Mouse (Mus musculus): ENCODE data around the gene Atxn10. TPM values are rescaled to one million over a fixed set of nuclear protein-coding genes. Genes with fewer than 3 reads are reported as not detected.
A peak's percentile ranks its signal among the peaks of the same experiment; 100 is the strongest.

Gene Atxn10
- total RNA-seq, 4 experiments from 2014 or later, result 131 to 142 (median 137) TPM

DNA sequence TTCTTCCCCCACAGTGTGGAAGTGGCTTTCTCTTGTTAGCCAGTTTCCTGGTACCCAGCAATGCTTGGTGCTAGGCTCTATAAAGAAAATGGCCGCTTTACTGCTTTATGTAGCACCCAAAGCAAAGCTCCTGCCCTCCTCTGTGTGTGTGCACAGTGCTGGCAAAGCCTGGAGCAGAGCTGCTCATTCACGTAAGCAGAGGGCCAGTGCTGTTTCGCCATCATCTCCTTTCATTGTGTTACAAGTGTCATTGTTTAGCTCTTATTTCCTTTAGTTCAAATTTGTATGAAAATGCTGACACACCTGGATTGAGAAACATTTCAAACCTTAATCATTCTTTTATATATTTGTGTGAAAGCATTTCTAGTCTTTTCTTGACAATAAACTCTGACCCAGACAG is 69.5 kb downstream of the Atxn10 start:
- no peak for DNase-seq

DNA sequence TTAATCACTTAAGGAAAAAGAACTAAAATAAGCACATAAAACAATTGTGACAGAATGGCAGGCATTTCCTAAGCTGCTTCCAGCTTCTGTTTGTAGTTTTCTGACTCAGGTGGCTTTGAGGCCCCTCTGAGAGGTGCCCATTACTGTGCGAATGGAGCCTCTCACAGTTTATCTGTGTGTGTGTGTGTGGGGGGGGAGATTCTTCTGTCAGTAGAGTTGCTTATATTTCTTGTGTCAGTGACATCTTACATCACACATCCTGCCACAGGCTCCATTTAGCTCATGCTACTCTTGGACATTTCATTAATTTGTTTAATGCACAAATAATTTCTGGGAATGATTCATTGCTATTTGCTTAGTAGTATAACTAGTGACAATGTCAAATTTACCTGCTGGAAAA is 70.8 kb downstream of the Atxn10 start:
- DNase-seq, result no peak

DNA sequence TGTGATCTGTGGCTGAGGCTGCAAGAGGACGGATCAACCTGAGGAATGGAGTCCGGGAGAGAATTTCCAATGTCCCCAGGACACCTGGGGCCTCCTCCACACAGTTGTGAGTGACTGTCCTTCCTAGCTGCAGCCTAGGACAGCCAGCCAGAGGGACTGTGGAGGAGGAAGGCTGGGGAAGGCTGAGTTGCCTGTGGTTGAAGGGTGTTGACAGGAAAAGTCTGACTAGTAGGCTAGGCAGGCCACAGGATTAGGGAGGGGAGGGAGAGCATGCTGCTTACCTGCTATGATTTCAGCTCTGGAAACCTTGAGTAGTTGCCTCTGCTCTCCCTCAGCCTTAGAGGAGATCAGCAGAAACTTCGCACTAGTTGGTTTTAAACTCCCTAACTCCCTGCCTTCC is 71.3 kb downstream of the Atxn10 start:
- DNase-seq, result no peak

DNA sequence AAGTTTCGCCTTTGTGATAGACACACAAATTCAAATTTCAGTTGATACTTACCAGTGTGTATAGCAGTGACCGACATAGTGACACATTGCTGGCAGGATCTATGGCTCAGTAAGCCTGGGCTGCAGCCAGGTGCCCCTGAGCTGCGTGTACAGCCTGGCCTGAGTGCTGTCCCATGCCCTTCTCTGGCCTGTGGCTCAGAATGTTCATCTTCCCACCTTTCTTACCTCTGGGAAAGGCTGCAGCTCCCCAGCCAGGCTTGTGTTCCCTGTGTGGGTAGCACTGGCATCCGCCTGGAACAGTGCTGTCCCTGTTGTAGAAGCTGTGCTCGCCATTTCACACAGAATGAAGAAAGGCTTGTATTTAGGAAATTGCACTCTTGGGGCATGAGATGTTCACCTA is 72.7 kb downstream of the Atxn10 start:
- no peak for DNase-seq

DNA sequence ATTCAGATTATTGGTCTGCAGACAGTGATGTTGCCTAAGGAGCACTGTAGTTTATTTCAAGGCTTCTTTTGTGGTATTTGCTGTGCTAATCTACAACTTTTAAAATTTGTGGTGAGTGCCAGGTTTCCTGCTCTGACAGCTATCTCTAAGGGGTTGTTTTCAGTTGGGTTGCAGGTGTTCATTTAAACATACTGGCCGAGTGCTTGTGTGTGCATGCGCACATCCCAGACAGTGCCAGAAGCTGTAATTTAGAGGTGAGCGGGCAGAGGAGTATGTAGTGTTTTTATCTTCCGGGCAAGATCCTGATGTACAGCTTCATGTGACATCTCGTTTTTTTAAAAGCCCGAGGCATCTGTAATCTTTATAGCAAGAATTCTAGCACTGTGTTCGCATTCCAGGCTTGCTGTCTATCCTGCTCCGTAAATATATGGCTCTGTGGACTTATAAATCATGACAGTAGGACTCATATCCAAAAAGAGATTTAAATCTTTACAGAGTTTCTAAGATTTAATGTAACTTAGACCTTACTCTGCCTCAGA is 73.3 kb downstream of the Atxn10 start:
- DNase-seq, result no peak

DNA sequence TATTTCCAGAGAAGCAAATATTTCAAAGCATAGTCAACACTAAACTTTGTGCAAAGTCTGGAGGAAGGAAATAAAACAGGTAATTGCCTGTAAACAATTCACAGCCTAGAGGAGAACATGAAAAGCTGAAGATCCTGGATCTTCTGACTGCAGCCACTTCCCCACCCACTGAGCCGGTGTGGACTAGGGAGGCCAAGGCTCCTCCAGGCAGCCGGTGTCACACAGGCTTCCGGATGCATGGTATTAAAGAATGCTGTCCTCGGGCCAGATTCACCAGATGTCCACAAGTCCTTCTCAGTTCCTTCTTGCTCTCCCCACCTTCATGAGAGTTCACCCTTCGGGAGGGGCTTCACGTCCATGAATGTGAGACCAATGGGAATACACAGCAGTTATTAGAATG is 73.8 kb downstream of the Atxn10 start:
- DNase-seq, result no peak

DNA sequence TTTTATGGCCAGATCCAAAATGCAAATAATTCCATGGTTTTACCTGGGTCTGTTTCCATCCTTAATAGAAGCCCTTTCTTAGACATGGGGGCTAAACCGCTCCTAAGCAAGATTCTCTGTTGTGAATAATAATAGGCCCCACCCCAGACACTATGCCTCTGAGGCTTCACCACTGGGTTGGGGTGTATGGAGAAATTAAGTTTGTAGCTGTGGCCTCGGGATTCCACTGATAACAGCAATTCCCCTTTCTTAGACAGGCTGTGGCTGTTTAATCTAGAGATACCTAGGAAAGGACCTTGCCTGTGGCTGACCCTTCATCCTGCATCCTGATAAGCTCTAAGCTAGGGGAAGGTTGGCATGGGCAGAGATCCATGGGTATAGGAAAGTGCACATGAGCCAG is 78.6 kb downstream of the Atxn10 start:
- no peak for DNase-seq

DNA sequence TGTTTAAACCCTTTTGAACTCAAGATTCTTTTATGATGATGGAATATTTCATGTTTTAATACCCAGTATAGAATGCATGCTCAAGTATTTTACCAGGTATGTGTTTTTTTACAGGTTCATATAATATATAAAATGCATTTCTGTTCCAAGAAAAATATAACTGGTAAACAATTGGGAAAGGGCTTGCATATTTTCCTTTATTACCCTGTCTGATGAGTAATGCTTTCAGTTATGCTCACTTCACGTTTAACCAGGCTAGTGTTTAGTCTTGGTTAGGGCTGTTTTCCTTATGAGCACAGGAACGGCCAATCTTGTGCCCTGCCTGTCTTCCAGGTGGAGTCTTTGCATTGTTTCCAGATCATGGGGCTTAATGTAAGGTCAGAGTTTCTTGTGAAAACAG is 84.6 kb downstream of the Atxn10 start:
- no peak for DNase-seq

DNA sequence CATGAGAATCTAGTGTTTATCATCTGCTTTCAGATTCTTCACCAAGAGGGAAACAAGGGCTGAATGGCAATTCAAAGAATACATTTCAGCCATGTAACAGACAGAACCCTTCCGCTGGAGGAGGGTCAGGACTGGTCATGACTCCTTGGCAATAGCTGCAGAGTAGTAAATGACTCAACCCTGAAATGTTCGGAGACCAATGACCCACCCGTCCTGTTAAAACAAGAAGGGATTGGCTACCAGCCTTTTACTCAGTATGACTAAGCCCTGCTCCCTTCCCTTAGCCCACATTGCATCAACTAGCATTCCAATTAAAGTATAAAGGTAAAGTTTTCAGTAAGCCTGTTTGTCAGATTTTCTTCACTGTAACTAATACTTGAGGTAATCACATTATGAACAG is 88.2 kb downstream of the Atxn10 start:
- peak; percentile 47 for DNase-seq

DNA sequence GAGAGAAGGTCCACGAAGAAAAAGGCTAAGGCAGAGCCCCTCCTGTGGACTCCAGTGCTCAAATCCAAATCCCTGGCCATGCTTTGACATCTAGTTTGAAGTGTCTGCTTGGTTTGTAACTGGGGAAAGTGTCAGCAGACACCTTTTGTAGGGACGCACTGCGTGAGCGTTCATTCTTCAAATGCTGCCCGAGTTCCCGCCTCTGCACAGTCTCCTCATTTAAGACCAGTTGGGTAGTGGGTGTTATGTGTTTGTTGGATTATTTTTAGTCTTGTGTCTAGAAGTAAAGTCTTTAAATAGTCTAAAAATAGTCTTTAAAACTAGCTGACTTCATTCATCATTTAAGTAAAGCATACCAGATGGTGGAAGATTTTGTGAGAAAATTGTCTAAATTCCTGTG is 92.1 kb downstream of the Atxn10 start:
- no peak for DNase-seq

DNA sequence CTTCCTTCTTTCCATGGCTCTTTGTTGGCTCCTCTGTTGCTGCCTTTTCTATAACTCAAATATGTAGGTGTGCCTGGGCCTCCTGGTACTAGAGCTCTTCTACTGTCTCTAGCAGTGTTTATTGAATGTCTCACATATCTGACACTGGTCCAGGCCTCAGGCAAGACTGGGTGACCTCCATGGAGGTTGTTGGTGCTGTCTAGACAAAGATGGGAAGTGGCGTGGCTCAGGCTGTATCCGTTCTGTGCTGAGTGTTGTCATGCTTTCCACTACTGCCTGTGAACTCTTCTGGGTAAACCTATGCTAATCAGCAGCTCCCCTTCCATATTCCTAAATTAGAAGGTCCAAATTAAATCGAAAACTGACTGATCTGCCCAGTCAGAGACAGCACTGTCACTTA is 106.5 kb downstream of the Atxn10 start:
- no peak for DNase-seq

DNA sequence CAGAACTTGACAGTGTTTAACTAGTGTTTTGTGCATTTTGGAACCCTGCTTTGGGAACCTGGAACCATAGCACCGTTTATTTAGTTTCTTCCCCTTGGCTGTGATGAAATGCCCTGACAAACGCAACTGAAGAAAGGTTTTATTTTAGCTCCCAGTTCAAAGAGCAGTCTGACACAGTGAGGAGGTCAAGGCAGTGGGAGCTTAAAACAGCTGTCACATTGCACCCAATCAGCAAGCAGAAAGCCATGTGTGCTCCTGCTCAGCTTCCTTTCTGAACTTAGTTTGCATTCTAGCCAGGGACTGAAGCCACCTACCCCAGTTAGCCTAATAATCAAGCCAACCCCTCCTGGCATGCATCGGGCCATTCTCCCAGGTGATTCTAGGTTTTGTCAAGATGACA is 110.6 kb downstream of the Atxn10 start:
- no peak for DNase-seq

DNA sequence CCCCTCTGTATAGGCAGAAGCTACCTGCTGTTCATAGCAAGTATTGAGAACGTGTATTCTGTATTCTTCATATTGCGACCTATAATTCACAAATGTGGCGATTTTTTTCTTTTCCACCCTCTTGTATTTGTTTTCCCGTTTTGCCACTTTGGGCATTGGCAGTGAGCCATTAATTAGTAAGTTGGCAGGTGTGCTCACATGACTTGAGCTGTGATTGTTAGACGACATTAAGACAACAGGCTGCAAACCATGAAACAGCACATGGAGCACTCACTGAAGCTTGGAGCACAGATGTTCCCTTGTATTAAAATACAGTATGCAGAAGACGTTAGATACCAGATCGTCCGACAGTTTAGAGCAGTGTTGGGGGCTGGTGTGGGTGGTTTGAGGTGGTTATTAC is 120.8 kb downstream of the Atxn10 start:
- DNase-seq, result no peak

DNA sequence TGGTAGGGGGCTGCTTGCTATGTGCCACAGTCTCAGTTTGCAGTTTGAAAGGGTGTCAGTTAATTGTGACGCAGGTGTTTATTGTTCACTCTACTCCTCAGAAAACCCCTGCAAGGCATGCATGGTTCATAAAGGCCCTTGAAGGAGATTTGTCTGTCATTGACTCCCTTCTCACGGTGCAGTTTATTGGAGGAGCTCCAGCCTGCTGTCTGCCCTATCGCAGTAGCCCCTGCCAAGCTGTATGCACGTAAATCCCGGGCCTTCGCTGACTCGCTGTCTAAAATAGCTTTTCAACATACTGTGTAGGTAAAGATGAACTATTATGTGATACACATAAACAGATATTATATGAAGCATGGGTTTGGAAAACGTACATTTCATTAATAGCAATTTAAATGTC is 121.8 kb downstream of the Atxn10 start:
- DNase-seq, result no peak

DNA sequence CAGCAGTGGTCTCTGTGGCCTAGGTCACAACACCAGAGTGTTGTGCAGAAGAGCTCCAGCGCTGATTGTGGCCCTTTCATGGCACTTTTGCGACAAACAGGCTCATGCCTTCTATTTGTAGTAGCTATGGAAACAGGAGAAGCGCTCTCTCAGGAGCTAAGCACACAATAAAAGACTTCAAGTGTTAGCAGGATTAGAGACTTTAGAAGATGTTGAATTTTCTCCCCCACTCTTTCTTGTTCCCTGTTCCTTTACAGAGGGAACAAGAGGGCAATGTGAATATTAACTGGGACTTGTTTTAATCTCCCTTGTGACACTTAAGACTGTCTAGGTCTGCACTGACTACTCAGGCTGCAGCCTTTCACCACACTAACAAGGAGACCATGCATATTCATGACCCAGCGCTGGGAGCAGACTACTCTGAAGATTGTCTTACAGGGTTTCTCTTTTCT is 122.6 kb downstream of the Atxn10 start:
- no peak for DNase-seq

DNA sequence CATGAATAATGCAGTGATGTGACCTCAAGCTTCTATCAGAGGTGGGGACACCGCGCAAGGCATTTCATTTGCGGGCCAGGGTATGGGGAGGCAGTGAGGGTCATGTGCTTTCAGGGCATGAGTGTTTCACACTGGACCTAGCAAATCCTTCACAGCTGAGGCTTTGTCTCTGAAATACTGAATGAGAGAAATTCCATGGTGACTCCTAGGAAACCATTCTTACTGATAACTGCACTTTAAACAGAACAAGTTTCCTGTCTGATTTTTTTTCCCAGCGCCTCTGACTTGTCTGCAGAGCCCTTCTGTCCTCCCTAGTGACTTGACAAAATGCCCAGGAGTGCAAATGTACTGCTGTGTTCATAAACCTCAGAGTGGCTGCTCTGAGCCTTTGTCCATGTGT is 125.5 kb downstream of the Atxn10 start:
- no peak for DNase-seq

DNA sequence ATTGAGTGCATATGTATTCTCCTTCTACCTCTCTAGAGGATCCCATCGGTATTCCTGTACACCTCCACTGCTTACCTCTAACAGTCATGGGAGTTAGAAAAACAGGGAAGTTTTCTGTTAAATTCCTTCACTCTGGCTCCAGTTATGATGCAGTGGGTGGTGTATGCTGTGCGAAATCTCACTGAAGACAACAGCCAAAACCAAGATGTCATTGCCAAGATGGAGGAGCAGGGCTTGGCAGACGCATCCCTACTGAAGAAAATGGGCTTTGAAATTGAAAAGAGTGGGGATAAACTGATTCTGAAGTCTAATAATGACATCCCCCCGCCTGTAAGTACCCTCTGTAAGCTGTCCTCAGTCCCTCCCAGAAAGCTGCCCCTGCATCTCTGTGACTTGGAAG is 126.1 kb downstream of the Atxn10 start:
- no peak for DNase-seq

DNA sequence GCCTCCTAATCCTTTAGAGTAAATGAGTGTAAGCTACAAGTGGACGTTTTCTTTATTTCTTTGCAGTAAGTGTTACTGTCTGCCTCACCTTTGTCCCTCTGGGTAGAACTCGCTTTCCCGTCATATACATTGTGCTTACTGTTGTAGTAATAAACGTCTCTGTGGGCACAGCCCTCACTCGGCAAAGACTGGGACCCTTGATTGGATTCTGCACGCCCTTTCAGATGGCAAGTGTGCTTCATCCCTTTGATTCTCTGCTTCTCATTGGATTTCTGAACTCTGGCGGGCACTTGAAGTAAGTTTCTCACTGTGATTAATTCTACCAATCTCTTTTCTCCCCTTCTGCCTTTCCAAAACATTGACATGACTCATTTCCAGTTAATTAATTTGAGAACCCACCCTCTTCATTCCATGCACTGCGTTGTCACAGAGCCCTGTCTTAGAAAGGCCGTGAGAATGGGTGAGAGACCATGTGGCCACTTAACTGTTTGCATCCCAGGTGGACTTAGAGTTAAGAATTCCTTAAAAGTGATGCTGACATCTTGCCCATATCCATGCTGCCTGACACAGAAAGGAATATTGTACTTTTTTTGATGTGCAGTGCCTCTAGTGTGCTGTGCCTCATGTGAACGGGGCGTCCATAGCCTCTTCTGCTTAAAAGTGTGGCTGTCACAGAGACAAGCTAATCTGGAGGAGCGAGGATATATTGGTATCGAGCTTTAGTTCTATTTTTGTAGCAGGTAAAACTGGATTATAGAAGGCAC is 127.2 kb downstream of the Atxn10 start:
- DNase-seq, result no peak

DNA sequence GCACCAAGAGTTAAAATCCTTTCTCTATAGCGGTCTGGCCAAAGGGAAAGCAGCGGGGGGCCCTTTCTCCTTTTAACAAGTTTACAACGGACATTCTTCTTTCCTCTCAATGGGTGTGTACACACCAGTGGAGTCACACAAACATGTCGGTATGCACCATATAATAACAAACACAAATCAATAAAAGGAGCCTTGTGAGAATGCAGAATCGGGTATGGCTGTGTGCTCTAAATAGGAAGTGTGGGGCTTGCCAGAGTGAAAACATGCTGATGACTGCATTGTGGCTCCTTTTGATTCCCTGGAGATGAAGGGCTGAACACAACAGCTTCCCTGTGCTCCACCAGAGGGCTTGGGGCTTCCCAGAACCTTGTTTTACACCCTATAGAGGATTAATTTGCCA is 128.1 kb downstream of the Atxn10 start:
- DNase-seq, result no peak

DNA sequence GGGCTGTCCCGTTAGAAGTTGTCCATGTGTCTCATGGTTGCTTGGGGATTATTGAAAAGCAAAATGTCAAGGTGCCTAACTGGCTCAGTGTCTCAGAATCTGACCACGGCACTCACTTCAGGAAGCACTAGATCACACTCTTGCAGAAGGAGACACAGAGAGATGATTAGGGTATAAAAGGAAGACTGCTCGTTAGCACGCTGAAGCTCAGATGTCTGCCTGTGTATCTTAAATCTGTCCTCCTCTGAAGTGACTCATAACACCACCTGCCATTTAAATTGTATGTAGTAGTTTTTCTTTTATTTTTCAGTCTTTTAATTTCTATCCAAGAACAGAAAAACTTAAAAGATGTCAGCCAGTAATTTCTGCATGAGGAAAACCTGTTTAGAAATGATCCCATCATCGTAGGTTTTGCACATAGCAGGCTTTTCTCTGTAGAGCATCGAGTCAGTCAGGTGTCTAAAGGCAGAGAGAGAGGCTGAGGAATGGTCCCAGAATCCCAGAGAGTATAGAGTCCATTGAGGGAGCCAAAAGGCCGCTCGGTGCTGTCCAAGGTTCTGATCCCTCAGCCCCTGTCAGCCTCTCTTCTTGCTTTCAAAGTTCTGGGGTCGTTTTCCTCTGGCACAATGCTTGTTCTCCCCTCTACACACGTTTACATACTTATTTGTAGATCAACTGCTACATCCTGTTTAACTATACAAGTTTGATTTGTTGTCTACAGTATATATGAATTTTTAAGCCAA is 128.9 kb downstream of the Atxn10 start:
- no peak for DNase-seq

DNA sequence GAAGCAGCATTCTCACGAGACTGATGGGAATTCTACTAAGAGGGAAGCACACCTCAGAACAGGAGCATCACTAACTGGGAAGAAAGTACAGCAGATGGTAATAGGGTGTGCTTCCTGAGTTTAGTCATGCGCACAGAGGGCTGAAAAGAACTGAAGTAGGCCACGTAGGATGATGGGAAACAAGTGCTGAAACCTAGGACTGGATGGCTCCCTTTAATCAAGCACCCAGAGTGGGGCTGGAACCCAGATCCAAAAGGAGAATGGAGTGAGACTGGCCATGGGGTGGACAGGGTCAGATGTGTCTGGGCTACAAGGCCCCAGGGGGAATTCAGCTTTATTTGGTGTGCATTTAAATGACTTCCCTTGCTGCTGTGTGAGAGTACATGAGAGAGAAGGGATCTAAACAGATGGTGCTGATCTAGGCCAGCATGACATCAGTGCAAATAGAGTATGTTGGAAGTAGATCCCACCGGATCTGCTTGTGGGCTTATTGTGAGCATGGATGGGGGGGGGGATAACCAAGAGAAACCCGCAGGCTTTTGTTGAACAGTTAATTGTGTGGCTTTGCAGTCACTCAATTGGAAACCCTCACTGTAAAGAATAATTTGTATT is 130.5 kb downstream of the Atxn10 start:
- no peak for DNase-seq

DNA sequence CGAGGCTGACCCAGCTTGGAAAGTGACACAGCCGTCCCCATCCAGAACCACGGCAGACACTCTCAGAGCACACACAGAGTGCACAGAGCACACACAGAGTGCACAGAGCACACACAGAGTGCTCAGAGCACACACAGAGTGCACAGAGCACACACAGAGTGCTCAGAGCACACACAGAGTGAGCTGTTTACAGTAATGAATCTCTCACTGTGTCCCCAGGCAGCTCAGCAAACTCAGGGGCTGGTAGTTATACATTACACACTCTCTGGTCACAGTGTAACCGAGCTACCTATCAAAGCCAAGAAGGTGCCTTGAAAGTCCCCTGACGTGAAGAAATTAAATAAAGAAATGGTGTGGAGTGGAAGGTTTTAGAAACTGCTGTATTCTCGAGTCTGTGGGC is 133.4 kb downstream of the Atxn10 start:
- no peak for DNase-seq

DNA sequence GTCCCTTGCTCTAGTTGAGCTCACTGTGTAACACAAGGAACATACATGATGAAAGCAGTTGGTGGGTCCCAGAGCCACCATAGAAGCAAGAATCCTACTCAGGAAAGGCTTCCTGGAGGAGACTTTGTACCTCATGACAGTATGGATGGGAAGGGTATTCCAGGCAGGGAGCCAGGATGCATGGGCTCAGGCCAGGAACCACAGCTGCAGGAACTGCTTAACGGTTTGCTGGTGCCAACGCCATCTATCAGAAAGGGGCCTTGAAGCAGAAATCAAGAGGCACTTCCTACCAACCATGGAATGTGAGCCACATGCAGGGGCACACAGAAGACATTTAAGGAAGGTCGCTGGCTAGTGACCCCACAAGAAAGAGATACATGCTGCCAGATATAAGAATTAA is 138.7 kb downstream of the Atxn10 start:
- no peak for DNase-seq

DNA sequence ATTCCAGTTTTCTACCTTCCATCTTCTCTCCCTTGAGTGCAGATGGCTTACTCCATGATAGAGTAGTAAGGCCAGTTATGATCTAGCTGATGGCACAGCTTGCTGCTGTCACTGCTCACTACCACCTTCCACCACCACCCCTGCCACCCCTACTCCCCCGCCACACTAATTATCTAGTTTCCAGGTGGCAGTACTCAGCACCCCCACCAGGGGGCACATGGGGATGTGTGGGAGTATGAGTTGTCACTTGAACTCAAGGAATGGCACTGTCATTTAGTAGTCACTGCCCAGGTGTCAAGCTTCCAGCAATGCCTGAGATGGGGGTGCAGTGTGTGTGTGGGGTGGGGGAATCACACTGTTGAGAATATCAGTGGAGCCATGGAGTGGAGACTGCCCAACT is 141.5 kb downstream of the Atxn10 start:
- peak; percentile 42 for DNase-seq

Measured in adrenal gland, adult 8-10 months (tissue).